Mouse (Mus musculus) left cerebral cortex, adult 2 months (tissue): ENCODE measurements at regions not wholly inside any gene's neighbourhood (a gene's known extent, or its start where the extent isn't known, plus 50 kb on each side); places are given as distances from the start of the nearest gene placed in this dataset.

Source experiments
- DNase-seq, 2 experiments: peaks; one replicate each; pipeline ENCODE4 v3.0.0; 2021 to 2022; ENCODE audit warnings: low spot score in 2 of 2, mixed read lengths in 1 of 2; ENCODE audit errors: extremely low spot score in 1 of 2
- H3K27ac ChIP-seq: fragments of 200-600 bp; 2 replicates; pipeline ENCODE4 v1.8.1; 2022
- H3K4me3 ChIP-seq: fragments of 200-600 bp; 2 replicates; pipeline ENCODE4 v1.8.1; 2022
- CTCF ChIP-seq: fragments of 200-600 bp; IDR thresholded peaks from 2 replicates; pipeline ENCODE4 v1.8.1; 2022; ENCODE audit warnings: antibody characterized with exemption, mild to moderate bottlenecking, moderate library complexity
- intact Hi-C: fragments of 180-260 bp; cut with DNase I; formaldehyde crosslinking; loops from one replicate; pipeline ENCODE4 v1.15.1; 2025

DNA sequence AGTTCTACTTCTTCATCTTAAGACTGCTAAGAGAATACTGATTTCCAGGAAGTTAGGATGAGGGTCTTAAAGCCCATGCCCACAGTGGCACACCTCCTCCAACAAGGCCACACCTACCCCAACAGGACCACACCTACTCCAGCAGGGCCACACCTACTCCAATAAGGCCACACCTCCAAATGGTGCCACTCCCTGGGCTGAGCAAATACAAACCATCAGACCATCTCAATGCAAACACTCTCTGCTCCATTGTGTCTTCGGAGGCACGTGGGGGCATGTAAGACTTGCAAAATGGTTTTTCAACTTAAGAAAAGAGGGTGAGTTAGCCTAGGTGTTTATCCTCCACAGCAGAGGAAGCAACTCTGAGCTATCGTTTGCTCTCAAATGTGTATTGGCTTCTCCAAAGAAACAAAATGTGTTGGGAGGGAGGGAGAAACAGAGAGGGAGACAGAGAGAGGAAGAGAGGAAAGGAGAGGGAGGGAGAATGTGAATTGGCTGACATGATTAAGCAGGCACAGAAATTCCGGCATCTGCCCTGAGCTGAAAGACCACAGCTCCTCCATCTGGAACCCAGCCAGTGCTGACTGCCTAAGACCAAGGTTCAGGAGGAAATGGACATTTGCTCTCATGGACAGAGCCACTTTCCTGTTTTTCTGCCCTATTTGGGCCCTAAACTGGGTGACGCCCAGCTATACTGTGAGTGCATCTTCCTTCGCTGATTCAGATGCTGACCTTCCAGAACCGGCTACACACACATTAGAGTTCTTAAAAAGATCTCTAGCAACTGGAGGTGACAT, 356.2 kb downstream of the Ice1 start:
- intact Hi-C loops, result no loop called here
- H3K4me3 ChIP-seq, result no peak overlapping the region
- no peak for TF ChIP-seq CTCF

DNA sequence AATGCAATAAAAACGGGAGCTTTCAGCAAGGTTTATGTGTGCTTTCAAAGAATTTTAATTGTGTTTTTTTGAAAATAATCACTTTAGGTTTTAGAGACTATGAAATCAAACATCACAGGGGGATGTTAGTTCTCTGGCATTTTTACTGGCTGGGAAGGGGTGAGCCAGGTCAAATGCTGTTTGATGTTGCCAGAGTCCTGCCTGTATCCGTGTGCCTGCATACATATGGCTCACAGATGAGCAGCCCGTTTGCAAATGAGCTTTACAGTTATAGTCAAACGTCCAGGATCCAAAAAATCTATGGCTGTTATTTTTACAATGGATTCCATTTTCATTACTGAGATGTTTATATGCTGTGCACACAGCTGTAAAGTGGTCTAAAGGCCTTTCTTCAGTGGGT, 354.7 kb downstream of the Ice1 start:
- Histone ChIP-seq H3K27ac (no peak overlapping the region), H3K4me3 (no peak overlapping the region)
- intact Hi-C loops, result no loop called here
- no peak for TF ChIP-seq CTCF
- no peak for DNase-seq

More for the DNA sequence above, 356.2 kb downstream of the Ice1 start:
- no peak for DNase-seq
- no peak overlapping the region for H3K27ac ChIP-seq

DNA sequence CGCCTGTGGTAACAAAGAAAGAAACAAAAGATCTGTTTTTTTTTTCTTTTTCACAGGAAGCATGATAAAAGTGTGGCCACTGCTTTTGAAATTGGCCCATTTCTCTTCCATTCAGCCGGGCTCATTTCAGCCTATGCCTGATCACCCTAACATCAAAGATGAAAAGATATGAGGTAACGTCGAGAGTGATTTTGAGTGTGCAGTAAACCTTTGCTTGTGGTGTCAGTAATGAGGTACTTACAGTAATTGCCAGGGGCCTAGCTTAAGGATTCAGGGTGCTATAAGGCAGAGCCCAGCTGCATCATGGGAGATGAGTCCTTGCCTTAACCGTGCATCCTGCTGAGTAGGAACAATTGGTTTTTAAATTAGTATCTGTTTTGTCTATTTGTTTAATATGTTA, 354.2 kb downstream of the Ice1 start:
- DNase-seq, result no peak
- intact Hi-C loops, result no loop called here
- H3K4me3 ChIP-seq, result no peak overlapping the region
- H3K27ac ChIP-seq, result no peak overlapping the region
- no peak for TF ChIP-seq CTCF

DNA sequence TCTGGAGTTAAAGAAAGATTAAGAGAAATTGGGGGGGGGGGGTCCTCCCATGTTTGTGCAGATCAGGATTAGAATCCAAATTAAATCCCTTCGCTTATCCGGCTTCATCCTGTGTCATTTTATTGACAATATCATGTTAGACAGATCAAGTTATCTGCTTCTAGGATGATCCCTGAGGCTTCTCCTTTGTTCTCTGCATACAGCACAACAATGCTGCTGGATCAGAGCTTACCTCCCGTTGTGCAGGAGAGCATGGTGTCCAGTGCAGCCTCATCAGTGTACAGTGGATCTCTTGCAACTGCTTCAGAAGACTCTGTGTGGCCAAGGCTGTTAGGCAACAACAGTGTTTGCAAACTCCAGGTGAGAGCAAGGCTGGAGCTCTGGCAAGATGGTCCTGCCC, 344.7 kb downstream of the Ice1 start:
- no peak overlapping the region for H3K27ac ChIP-seq
- intact Hi-C loops, result no loop called here
- TF ChIP-seq CTCF, result no peak
- DNase-seq, result no peak
- H3K4me3 ChIP-seq, result no peak overlapping the region

DNA sequence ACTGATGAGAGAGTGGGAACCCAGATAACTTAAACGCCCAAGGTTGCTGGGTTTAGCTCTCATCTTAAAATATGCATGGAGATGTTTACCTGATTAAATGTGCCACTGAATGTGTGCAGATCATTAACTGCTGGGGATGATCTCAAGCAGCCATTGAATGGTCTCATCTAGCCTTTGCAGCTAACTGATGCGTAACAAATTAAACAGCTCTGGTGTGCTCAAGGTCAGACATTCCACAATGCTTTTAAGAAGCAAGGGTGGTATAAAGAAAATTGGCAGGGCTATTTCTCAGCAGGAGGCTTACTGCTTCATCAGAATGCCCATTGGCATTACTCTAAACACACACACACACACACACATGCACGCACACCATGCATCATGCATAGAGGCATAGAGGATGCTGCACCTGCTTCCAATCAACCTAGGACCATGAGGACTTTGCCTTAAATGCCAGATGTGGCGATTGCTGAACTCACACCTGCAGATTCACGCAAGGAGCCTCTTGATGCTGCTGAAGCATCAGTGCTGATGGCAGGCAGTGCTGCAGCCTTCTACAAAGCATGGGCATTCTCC, 333.4 kb downstream of the Ice1 start:
- TF ChIP-seq CTCF, result no peak
- Histone ChIP-seq H3K4me3 (no peak overlapping the region), H3K27ac (no peak overlapping the region)
- intact Hi-C loops, result no loop called here
- DNase-seq, result no peak

DNA sequence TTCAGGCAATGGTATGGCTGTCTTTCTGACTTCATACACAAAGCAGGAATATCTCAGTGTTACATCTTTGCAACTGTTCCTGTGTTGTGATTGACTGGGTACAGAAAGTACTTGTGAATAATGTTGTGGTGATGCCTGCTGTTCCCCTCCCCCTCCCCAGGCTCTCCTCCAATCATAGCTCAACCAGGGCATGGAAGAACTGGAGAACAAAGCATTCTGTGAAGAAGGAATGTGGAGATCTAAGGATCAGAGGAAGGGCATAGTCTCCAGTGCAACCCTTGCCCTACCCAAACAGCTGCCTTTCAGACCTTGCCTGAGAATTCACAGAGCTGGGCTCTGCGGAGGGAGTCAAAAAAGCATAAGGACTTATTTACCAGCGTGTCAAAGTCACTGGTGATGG, 326.9 kb downstream of the Ice1 start:
- DNase-seq, result no peak
- Histone ChIP-seq H3K4me3 (no peak overlapping the region), H3K27ac (no peak overlapping the region)
- no peak for TF ChIP-seq CTCF
- intact Hi-C loops, result no loop called here

DNA sequence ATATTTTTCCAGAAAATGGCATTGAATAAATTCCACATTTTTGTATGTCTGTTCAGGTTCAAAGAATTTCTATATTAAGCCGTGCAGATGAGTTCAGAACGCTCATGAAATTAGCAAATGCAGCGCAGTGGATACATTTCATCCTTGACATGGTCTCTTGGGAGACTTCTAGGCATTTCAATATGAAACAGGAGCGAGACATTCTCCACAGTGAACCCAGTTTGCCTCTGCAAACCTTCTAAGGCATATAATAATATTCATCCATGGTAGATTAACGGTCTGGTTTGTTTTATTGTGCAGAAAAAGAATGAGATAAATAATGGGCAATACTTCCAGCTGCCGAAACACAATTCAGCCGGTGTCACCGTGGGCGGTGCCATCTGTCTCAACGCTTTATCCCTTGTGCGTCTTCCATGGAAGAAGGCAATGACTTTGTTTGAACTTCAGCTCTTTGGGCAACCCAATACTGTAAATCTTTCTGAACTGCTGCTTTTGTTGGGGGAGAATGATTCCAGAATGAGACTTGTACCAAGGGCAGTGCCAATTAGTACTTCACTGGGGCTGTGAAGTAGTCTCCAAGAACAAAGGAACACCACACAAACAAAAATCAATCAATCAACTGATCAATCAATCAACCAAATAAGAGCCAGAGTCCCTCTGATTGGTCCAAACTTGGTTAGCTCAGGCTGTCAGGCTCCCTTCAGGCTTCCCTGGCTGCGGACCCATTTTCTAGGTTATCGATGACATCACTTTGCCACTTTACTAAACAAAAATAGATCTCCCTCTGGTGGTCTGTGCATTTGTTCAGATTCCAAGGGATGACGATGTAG, 326.0 kb downstream of the Ice1 start:
- Histone ChIP-seq H3K4me3 (no peak overlapping the region), H3K27ac (no peak overlapping the region)
- no peak for DNase-seq
- intact Hi-C loops, result no loop called here
- no peak for TF ChIP-seq CTCF

DNA sequence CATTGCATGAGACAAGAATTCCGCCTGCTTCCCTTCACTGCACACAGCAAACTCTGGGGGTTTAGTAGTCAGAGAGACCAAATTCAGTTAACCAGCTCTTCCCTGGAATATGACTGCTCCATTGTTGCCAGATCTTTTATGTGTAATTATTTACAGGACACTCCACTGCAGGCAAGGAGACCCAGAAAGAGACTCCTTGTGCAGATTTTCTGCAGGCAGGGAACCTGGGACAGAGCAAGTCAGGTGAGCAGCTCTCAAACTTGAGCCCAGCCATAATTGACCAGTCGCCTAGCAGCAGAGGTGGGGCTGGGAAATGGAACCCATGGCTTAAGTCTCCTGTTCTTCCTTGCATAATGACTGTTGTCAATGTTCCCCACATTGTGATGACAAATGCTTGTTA, 324.2 kb downstream of the Ice1 start:
- TF ChIP-seq CTCF, result no peak
- intact Hi-C loops, result no loop called here
- H3K4me3 ChIP-seq, result no peak overlapping the region
- no peak overlapping the region for H3K27ac ChIP-seq
- no peak for DNase-seq

DNA sequence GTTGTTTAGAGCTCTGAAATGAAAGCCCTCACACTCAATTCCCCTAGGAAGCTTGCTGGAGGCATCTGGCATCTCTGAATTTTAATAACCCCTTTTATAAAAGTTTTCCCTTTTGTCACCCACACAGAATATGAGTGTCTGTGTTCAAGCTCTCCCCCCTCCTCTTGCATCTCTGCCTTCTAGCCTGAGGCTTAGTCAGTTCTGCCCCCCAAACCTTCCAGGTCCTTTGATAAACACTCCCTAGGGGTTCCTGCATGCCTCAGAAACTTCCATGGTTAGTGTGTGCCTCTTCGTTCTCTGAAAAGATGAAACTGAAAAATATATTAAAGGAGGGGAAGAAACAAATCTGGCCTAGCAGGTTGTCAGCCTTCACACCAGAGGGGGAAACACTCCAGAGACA, 313.9 kb downstream of the Ice1 start:
- DNase-seq, result no peak
- Histone ChIP-seq H3K27ac (no peak overlapping the region), H3K4me3 (no peak overlapping the region)
- no peak for TF ChIP-seq CTCF
- intact Hi-C loops, result no loop called here

DNA sequence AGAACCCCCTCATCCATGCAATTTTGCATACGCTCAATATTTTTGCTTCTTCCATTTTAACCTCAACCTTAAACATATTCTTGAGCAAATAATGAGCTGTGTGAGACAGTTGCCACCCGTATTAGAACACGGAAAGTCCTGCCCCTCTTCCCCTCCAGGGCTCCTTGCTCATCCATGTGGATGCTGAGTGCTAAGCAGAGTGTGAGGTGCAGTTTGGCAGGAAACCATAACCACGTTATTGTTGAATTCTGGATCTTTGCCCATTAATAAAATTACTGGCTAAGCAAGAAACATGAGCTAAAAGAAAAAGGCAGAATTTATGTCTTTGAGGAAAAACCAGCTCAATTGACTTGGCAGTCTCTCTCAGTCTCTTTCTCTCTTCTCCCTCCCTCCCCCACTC, 301.4 kb downstream of the Ice1 start:
- Histone ChIP-seq H3K4me3 (no peak overlapping the region), H3K27ac (no peak overlapping the region)
- intact Hi-C loops, result no loop called here
- TF ChIP-seq CTCF, result no peak
- no peak for DNase-seq

DNA sequence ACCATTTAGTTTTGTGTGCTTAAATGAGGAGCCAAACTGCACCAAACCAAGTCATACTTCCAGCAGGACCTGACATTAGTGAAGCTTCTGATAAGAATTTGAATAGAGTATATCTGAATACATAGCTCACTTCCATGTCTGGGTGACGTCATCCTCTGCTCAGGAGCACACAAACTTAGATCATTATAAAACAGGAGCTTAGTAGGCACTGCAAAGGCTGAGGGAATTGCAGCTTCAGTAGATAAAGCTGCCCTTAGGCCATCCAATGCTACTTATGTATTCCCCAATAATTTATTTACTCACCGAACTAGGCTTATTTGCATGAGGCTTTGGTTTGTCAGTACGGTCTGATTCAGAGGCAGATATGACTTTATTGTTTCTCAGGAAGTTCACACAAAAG, 297.0 kb downstream of the Ice1 start:
- intact Hi-C loops, result no loop called here
- Histone ChIP-seq H3K27ac (no peak overlapping the region), H3K4me3 (no peak overlapping the region)
- no peak for DNase-seq
- no peak for TF ChIP-seq CTCF

DNA sequence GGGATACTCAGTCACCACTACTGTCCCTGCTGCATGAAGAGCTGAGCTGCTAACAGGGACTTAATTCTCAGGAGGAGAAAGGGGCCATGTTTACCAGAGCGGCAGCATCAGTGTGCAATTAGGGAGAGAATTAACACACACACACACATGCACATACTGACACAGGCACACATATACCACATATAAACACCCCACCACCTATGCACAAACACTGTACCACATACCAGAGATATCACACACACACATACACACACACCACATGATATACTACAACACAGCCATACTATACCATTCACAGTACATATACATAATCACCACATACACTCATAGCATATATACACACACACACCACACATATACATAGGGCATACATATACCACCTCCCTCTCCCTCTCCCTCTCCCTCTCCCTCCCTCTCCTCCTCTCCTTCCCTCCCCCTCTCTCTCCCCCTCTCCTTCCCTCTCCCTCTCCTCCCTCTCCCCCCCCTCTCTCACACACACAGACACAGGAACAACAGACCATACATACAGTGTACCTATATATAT, 294.2 kb downstream of the Ice1 start:
- intact Hi-C loops, result no loop called here
- Histone ChIP-seq H3K27ac (no peak overlapping the region), H3K4me3 (no peak overlapping the region)
- TF ChIP-seq CTCF, result no peak
- no peak for DNase-seq
